Mouse (Mus musculus): ENCODE data around the gene Mgat4c. TPM values are rescaled to one million over a fixed set of nuclear protein-coding genes. Genes with fewer than 3 reads are reported as not detected.

The Mgat4c gene
- total RNA-seq (2015; ENCODE audit: low replicate concordance) (not detected in 2 replicates), total RNA-seq (2017; ENCODE audit: low replicate concordance) (not detected in 2 replicates)

DNA sequence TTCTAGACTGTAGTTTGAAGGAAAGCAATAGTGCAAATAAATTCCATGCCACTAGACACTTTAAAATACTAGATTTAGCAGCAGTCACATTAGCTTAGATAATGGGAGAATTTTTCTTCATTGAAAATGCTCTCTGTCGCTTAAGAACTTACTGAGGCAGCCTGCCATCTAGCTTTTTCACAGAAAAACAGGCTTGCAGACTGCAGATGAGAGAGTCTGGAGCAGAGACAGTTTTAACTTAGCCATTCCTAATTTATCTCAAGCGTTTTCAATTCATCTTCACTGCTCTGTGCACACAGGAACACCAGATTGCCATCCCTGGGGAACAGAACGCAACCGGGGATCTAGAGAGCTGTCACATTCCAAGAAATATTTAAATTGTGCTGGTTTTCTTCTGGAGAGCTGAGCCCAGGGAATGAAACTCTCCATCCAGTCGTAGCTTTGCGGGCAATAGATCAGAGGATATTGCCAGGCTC, at the start of gene Mgat4c:
Gene Mgat4c (plus strand): TSS at position 51 of the 476 bp plus-strand sequence.
- ATAC-seq (replicated peaks; ENCODE audit: low FRiP score, poor library complexity, severe bottlenecking): no peak

DNA sequence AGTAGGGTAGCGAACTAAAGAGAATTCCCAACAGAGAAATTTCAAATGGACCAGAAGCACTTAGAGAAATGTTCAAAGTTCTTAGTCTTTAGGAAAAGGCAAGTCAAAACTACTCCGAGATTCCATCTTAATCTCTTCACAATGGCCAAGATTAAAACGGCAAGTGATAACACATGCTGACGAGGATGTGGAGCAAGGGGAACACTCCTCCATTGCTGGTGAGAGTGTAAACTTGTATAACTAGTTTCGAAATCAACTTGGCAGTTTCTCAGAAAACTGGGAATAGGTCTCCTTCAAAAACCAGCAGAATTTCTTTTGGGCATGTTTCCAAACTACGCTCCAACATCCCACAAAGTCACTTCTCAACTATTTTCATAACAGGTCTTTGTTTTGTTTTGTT, 46.0 kb upstream of the Mgat4c start:
- no peak for ATAC-seq (replicated peaks; ENCODE audit: low FRiP score, poor library complexity, severe bottlenecking)

GRCm38 (mm10) chr10:101641048-101641447, 40.2 kb upstream of the Mgat4c start:
- no peak for ATAC-seq (replicated peaks; ENCODE audit: low FRiP score, poor library complexity, severe bottlenecking)

- ATAC-seq (replicated peaks; ENCODE audit: low FRiP score, poor library complexity, severe bottlenecking): no peak
Measured at GRCm38 (mm10) chr10:101681914-101682313, 627 bp downstream of the Mgat4c start.

DNA sequence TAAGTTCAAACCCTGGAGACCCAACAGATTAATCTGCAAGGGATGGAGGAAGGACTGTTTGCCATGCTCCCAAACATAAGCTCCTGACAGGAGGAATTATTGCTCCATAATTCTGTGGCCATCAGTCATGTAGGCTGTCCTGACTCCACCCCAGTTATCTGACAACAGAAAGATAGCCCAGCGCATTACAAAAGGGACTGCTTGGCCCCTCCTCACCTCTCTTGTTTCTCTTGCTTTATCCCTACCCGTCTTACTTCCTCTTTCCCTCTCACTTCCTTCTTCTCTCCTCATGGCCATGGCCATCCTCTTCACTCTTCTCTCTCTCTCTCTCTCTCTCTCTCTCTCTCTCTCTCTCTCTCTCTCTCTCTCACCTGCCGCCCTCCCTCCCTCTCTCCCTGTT, 80.5 kb downstream of the Mgat4c start:
- ATAC-seq (replicated peaks; ENCODE audit: low FRiP score, poor library complexity, severe bottlenecking): no peak

DNA sequence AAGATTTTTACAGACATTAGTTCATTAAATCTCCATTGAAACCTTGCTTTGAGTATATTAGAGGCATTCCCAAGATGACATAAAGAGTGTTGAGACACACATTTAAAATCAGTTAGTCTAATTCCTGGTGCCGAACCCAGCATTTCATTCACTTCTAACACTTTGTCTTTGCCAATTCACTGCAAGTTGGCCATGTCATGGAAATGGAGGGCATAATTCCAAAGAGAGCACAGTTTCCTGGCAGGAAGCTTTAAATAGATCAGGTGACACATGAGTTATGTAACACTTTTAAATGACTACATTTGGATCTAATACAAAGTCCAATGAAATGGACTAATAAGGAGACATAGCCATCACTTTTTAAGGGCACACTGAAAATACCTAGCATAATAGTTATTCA, 89.4 kb downstream of the Mgat4c start:
- ATAC-seq (replicated peaks; ENCODE audit: low FRiP score, poor library complexity, severe bottlenecking): no peak

- ATAC-seq (replicated peaks; ENCODE audit: low FRiP score, poor library complexity, severe bottlenecking): no peak
Measured at GRCm38 (mm10) chr10:101771157-101771556, 89.9 kb downstream of the Mgat4c start.

GRCm38 (mm10) chr10:101783161-101783744, 102.0 kb downstream of the Mgat4c start:
- ATAC-seq (replicated peaks; ENCODE audit: low FRiP score, poor library complexity, severe bottlenecking): no peak

DNA sequence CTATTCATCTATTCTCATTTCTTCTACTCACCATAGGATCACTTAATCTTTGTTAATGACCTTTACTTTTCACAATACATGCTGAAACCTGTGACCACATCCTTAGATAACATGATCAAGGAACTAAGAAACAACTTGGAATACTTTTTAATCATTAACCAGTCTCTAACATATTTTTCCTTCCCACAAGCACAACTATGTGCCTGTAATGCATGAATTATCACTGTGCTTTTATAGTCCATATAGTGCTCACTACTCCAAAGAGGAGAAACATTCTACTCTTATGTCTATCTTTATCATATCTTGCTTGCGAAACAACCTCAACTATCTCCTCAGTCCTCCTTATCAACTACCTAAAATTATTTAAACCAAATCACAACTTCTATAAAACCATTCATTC, 114.2 kb downstream of the Mgat4c start:
- no peak for ATAC-seq (replicated peaks; ENCODE audit: low FRiP score, poor library complexity, severe bottlenecking)

- no peak for ATAC-seq (replicated peaks; ENCODE audit: low FRiP score, poor library complexity, severe bottlenecking)
Measured at GRCm38 (mm10) chr10:101798831-101799474, 117.7 kb downstream of the Mgat4c start.

DNA sequence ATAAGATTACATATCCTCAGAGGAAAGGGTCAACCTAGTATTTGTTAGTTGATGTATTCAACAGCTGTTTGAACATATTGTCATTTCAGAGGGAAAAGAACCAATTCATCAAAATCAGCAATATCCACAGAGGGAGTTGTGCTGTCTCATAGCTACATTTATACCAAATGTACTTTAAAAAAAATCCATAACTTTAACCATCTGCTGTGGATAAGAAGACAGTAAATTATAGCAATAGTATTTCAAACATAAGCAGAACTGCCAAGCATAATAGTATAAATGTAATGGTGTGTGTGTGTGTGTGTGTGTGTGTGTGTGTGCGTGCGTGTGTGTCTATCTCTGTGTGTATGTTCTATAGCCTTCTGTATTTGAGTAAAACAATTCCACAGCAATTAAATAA, 127.5 kb downstream of the Mgat4c start:
- ATAC-seq (replicated peaks; ENCODE audit: low FRiP score, poor library complexity, severe bottlenecking): no peak

- ATAC-seq (replicated peaks; ENCODE audit: low FRiP score, poor library complexity, severe bottlenecking): no peak
Measured at GRCm38 (mm10) chr10:101816902-101817301, 135.6 kb downstream of the Mgat4c start.

DNA sequence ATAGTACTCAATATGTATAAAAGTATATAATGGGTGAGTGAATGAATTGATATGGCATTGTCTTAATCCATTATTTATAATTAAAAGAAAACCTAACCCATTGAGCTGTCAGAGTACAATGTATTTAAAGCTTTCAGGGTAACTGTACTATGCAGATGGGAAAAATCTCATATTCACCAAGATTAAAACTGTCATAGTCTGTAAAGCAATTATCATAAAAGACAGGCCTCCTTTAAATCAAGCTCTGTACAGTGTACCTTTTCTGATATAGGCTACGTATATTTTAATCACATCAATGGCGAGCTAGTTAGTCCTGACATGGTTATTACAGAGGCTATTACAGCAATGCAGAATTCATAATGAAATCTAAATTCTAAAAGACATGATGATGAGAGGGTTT, 146.7 kb downstream of the Mgat4c start:
- ATAC-seq (replicated peaks; ENCODE audit: low FRiP score, poor library complexity, severe bottlenecking): no peak

GRCm38 (mm10) chr10:101856115-101856514, 174.8 kb downstream of the Mgat4c start:
- no peak for ATAC-seq (replicated peaks; ENCODE audit: low FRiP score, poor library complexity, severe bottlenecking)

- no peak for ATAC-seq (replicated peaks; ENCODE audit: low FRiP score, poor library complexity, severe bottlenecking)
Measured at GRCm38 (mm10) chr10:101889866-101890265, 208.6 kb downstream of the Mgat4c start.

DNA sequence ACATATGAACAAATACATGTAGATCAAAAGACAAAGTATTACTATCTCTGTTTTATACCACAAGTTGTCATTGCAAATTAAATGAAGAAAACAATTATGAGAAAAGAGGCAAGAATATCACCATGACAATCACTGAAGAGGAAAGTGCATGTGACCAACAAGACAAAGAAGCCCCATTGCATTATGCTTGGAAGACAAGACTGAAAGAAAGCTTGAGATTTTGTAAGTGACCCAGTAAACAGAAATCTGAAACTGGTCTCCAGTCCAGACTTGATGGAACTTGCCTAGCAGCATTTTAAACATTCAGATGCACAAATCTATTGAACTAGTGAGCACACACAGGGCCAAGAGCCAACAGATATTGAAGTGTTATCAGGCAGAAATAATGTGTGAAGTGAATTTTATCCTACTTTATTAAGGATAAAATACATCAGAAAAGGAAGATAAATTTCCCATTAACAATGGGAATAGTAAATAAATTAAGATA, 236.1 kb downstream of the Mgat4c start:
- no peak for ATAC-seq (replicated peaks; ENCODE audit: low FRiP score, poor library complexity, severe bottlenecking)

- no peak for ATAC-seq (replicated peaks; ENCODE audit: low FRiP score, poor library complexity, severe bottlenecking)
Measured at GRCm38 (mm10) chr10:101997612-101998011, 316.3 kb downstream of the Mgat4c start.

DNA sequence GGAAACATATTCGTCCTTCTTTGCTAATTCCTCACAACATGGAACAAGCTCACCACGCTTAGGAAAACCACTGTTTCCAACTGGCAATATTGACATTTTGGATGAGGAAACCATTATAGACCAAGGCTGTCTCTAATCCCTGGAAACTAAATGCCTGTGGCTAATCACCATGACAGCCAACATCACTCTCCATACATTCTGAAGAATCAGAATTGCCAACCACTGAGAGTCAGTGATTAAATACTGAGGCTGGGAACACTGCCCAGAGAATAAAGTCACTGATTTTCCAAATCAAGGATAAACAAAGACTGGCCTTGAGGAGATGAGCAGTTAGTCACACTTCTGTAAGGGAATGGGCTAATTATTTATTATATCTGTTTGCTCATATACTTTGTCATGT, 361.2 kb downstream of the Mgat4c start:
- ATAC-seq (replicated peaks; ENCODE audit: low FRiP score, poor library complexity, severe bottlenecking): no peak

- no peak for ATAC-seq (replicated peaks; ENCODE audit: low FRiP score, poor library complexity, severe bottlenecking)
Measured at GRCm38 (mm10) chr10:102056218-102056617, 374.9 kb downstream of the Mgat4c start.

DNA sequence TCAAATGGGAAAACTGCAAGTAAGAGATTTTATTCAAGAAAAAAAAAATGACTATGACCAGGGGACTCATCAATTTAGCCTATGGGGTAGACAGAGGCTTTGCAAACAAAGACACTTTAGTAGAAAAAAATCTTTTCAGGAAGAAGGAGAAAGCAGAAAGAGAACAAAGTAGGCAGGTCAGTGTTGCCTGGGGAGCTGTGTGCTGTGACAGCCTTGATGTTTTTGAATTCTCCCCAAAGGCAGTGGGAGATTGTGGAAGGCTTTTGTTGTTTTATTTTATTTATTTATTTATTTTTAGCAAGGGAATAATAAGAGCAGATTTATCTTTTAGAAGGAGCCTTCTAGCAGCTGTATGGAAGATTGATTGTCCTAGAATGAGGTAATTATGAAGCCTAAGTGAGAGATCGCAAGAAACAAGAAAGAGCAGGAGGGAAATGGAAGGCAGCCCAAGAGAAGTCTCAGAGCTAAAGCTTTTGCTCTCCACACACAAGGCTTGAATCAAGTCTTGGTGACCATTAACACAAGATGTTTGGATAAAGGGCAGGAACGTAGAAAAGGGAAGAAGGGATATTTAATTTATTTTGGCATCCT, 375.8 kb downstream of the Mgat4c start:
- ATAC-seq (replicated peaks; ENCODE audit: low FRiP score, poor library complexity, severe bottlenecking): no peak
